Mouse (Mus musculus): ENCODE measurements around the gene Rnf31. TPM values are rescaled to one million over a fixed set of nuclear protein-coding genes. Genes with fewer than 3 reads are reported as not detected.

The Rnf31 gene
- total and polyA plus RNA-seq, 2 experiments: 4.9 to 20.4 TPM

GRCm38 (mm10) chr14:55589271-55589670, 2.2 kb upstream of the Rnf31 start:
- DNase-seq (ENCODE audit: extremely low read depth, low read depth, low spot score): no peak
- WGBS: 93% methylated on average over 5 of the region's 5 CpGs
- Histone ChIP-seq H3K36me3 (ENCODE audit: control insufficient read depth, insufficient read depth, low read length) (peaks cover 7% of the 10 kb centered on the region), H3K9ac (ENCODE audit: low read depth, low read length) (no peak overlapping the region), H3K4me3 (ENCODE audit: insufficient read depth, low read depth, low read length) (no peak overlapping the region), H3K79me2 (ENCODE audit: control insufficient read depth, insufficient read depth, low read length) (peaks cover 10% of the 10 kb centered on the region; the same call in 1 of the 2 replicates), H3K4me1 (ENCODE audit: control insufficient read depth, insufficient read depth, low read length) (peaks cover 15% of the 10 kb centered on the region), H3K27ac (replicated peaks; ENCODE audit: insufficient read depth, low read depth, low read length) (no peak overlapping the region), H3K27me3 (ENCODE audit: control insufficient read depth, insufficient read depth, low read length) (no peaks in the 10 kb centered on the region)
- TF ChIP-seq CTCF (IDR thresholded peaks at IDR 0.05; ENCODE audit: low read depth, low read length): no peak
- TF ChIP-seq POLR2A (IDR thresholded peaks at IDR 0.05; ENCODE audit: extremely low read depth, insufficient read depth, low read length): no peak

- H3K36me3 ChIP-seq (ENCODE audit: control insufficient read depth, insufficient read depth, low read length): peaks cover 11% of the 10 kb centered on the region
- peaks cover 12% of the 10 kb centered on the region; the same call in 1 of the 2 replicates for H3K79me2 ChIP-seq (ENCODE audit: control insufficient read depth, insufficient read depth, low read length)
- WGBS: 62% methylated on average over 11 of the region's 11 CpGs
- peak overlapping the region; percentile 75 for H3K27ac ChIP-seq (replicated peaks; ENCODE audit: insufficient read depth, low read depth, low read length)
- H3K9ac ChIP-seq (ENCODE audit: low read depth, low read length): peak overlapping the region; percentile 84
- no peak for DNase-seq (ENCODE audit: extremely low read depth, low read depth, low spot score)
- peak overlapping the region; percentile 84 for H3K4me3 ChIP-seq (ENCODE audit: insufficient read depth, low read depth, low read length)
- H3K27me3 ChIP-seq (ENCODE audit: control insufficient read depth, insufficient read depth, low read length): no peaks in the 10 kb centered on the region
- no peak for TF ChIP-seq POLR2A (IDR thresholded peaks at IDR 0.05; ENCODE audit: extremely low read depth, insufficient read depth, low read length)
- TF ChIP-seq CTCF (IDR thresholded peaks at IDR 0.05; ENCODE audit: low read depth, low read length): no peak
- H3K4me1 ChIP-seq (ENCODE audit: control insufficient read depth, insufficient read depth, low read length): peaks cover 15% of the 10 kb centered on the region
These were observed 1.6 kb upstream of the Rnf31 start for GRCm38 (mm10) chr14:55589771-55590448.

GRCm38 (mm10) chr14:55590748-55591330, 669 bp upstream of the Rnf31 start, which contains the start of gene Psme2:
Psme2 (minus strand) TSS chr14:55591113.
- peak within 1 kb of the TSS; percentile 98 for H3K27ac ChIP-seq (replicated peaks; ENCODE audit: insufficient read depth, low read depth, low read length)
- H3K4me3 ChIP-seq (ENCODE audit: insufficient read depth, low read depth, low read length): peak within 1 kb of the TSS; percentile 86
- WGBS: under 1% methylated on average over 22 of the region's 22 CpGs
- H3K4me1 ChIP-seq (ENCODE audit: control insufficient read depth, insufficient read depth, low read length): peaks cover 13% of the 10 kb centered on the region
- TF ChIP-seq CTCF (IDR thresholded peaks at IDR 0.05; ENCODE audit: low read depth, low read length): no peak
- 0 out of 2 replicates have a peak, but pooled peaks have one; percentile 39 for TF ChIP-seq POLR2A (IDR thresholded peaks at IDR 0.05; ENCODE audit: extremely low read depth, insufficient read depth, low read length)
- peaks cover 16% of the 10 kb centered on the region; the same call in 1 of the 2 replicates for H3K79me2 ChIP-seq (ENCODE audit: control insufficient read depth, insufficient read depth, low read length)
- H3K36me3 ChIP-seq (ENCODE audit: control insufficient read depth, insufficient read depth, low read length): peaks cover 16% of the 10 kb centered on the region
- H3K9ac ChIP-seq (ENCODE audit: low read depth, low read length): peak within 1 kb of the TSS; percentile 89
- DNase-seq (ENCODE audit: extremely low read depth, low read depth, low spot score): peak; percentile 96
- no peaks in the 10 kb centered on the region for H3K27me3 ChIP-seq (ENCODE audit: control insufficient read depth, insufficient read depth, low read length)

- peak overlapping the region; percentile 86 for H3K4me3 ChIP-seq (ENCODE audit: insufficient read depth, low read depth, low read length)
- H3K9ac ChIP-seq (ENCODE audit: low read depth, low read length): peak overlapping the region; percentile 89
- H3K36me3 ChIP-seq (ENCODE audit: control insufficient read depth, insufficient read depth, low read length): peaks cover 20% of the 10 kb centered on the region
- peak overlapping the region; percentile 82 for H3K27ac ChIP-seq (replicated peaks; ENCODE audit: insufficient read depth, low read depth, low read length)
- WGBS: under 1% methylated on average over 16 of the region's 16 CpGs
- peaks cover 22% of the 10 kb centered on the region; the same call in 1 of the 2 replicates for H3K79me2 ChIP-seq (ENCODE audit: control insufficient read depth, insufficient read depth, low read length)
- TF ChIP-seq POLR2A (IDR thresholded peaks at IDR 0.05; ENCODE audit: extremely low read depth, insufficient read depth, low read length) (no peak), CTCF (IDR thresholded peaks at IDR 0.05; ENCODE audit: low read depth, low read length) (no peak)
- DNase-seq (ENCODE audit: extremely low read depth, low read depth, low spot score): no peak
- peaks cover 7% of the 10 kb centered on the region for H3K4me1 ChIP-seq (ENCODE audit: control insufficient read depth, insufficient read depth, low read length)
- H3K27me3 ChIP-seq (ENCODE audit: control insufficient read depth, insufficient read depth, low read length): no peaks in the 10 kb centered on the region
These were observed 718 bp downstream of the Rnf31 start for GRCm38 (mm10) chr14:55592226-55592625.

GRCm38 (mm10) chr14:55596036-55596690, 4.7 kb downstream of the Rnf31 start:
- 88% methylated on average over 13 of the region's 13 CpGs for WGBS
- Histone ChIP-seq H3K27me3 (ENCODE audit: control insufficient read depth, insufficient read depth, low read length) (no peaks in the 10 kb centered on the region), H3K27ac (replicated peaks; ENCODE audit: insufficient read depth, low read depth, low read length) (no peak overlapping the region), H3K9ac (ENCODE audit: low read depth, low read length) (no peak overlapping the region), H3K4me3 (ENCODE audit: insufficient read depth, low read depth, low read length) (no peak overlapping the region), H3K4me1 (ENCODE audit: control insufficient read depth, insufficient read depth, low read length) (peaks cover 7% of the 10 kb centered on the region; the same call in 1 of the 2 replicates), H3K79me2 (ENCODE audit: control insufficient read depth, insufficient read depth, low read length) (peaks cover 22% of the 10 kb centered on the region; the same call in 1 of the 2 replicates), H3K36me3 (ENCODE audit: control insufficient read depth, insufficient read depth, low read length) (peaks cover 30% of the 10 kb centered on the region)
- no peak for DNase-seq (ENCODE audit: extremely low read depth, low read depth, low spot score)
- TF ChIP-seq POLR2A (IDR thresholded peaks at IDR 0.05; ENCODE audit: extremely low read depth, insufficient read depth, low read length) (no peak), CTCF (IDR thresholded peaks at IDR 0.05; ENCODE audit: low read depth, low read length) (no peak)

Measured in liver, adult 2 months (tissue).